Mouse (Mus musculus) CD4-positive naive resting alpha-beta T cell, adult 57 days (primary cell): ENCODE data around the gene Ufl1. TPM values are rescaled to one million over a fixed set of nuclear protein-coding genes. Genes with fewer than 3 reads are reported as not detected.

Experiments
- total RNA-seq: library from RNA; stranded (reverse); gene quantifications from one replicate; pipeline ENCODE4 v1.2.4, GENCODE M21; 2023

The Ufl1 gene
- total RNA-seq: 33.7 TPM

DNA sequence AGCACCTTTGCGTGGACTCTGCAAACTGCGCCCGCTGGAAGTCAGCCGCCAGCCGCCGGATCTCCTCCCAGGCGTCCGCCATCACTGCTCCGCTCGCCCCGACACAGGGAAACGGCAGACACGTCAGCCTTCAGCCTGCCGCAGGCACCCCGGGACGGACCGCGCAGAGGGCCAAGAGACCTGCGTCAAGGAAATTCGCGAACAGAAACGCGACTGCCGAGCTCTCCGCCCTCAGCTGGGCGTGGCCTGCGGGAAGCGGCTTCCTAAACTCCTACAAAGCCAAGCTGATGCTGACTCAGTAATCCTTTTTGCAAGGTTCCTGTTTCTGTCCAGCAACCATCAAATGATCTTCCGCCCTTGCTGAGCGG, at the start of gene Ufl1:
TSS of gene Ufl1 (minus strand) at position 151 of the 368 bp plus-strand sequence.

DNA sequence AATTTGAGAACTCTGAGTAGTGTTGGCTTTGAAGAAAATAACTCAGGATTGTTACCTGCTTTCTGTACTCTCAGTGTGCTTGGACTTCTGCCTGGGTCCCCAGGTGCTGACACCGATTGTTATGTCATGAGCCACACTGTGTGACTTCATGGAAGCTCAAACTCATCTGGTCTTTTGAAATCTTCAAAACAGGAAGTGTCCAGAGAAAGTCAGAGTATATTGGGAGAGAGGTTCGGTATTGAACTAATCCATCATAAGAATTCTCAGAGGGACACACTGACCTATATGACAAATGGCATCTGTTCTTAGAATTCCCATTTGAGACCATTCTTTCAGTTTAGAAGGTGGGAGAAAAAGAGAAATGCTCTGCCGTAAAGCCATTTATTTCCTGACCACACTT, 38.8 kb downstream of the Ufl1 start, which contains the start of gene Fhl5:
TSS of gene Fhl5 (minus strand) at position 101 of the 400 bp plus-strand sequence.

Other genes starting within 250 kb of the Ufl1 start
- gene Fhl5, start 38.9 kb downstream of the Ufl1 start, total RNA-seq: not detected